Mouse (Mus musculus): ENCODE measurements around the gene Ckm. TPM values are rescaled to one million over a fixed set of nuclear protein-coding genes. Genes with fewer than 3 reads are reported as not detected.

Gene Ckm
- polyA plus RNA-seq, 1 experiment from 2014 or later, result 378 TPM

- Histone ChIP-seq H3K4me3 (replicated peaks; ENCODE audit: low read length) (no peak overlapping the region), H3K27ac (ENCODE audit: low read length) (no peak overlapping the region), H3K4me1 (ENCODE audit: control insufficient read depth, insufficient read depth, low read length) (no peaks in the 10 kb centered on the region), H3K4me2 (ENCODE audit: low read depth, low read length) (no peak overlapping the region), H3K9ac (ENCODE audit: low read length) (no peak overlapping the region), H3K36me3 (ENCODE audit: control insufficient read depth, insufficient read depth, low read length) (peaks cover 55% of the 10 kb centered on the region), H3K9me3 (replicated peaks; ENCODE audit: control insufficient read depth, low read length) (no peaks in the 10 kb centered on the region), H3K27me3 (ENCODE audit: control insufficient read depth, insufficient read depth, low read length) (no peaks in the 10 kb centered on the region)
- no peak for ATAC-seq (ENCODE audit: insufficient read depth, low FRiP score)
- 89% methylated on average over 2 of the region's 2 CpGs for WGBS
Observed at GRCm38 (mm10) chr7:19436276-19436675, 31.7 kb downstream of the Ckm start.

GRCm38 (mm10) chr7:19437048-19437447, 32.5 kb downstream of the Ckm start:
- Histone ChIP-seq H3K9ac (ENCODE audit: low read length) (no peak overlapping the region), H3K4me1 (ENCODE audit: control insufficient read depth, insufficient read depth, low read length) (no peaks in the 10 kb centered on the region), H3K4me3 (replicated peaks; ENCODE audit: low read length) (no peak overlapping the region), H3K27ac (ENCODE audit: low read length) (no peak overlapping the region), H3K27me3 (ENCODE audit: control insufficient read depth, insufficient read depth, low read length) (no peaks in the 10 kb centered on the region), H3K36me3 (ENCODE audit: control insufficient read depth, insufficient read depth, low read length) (peaks cover 56% of the 10 kb centered on the region), H3K4me2 (ENCODE audit: low read depth, low read length) (no peak overlapping the region), H3K9me3 (replicated peaks; ENCODE audit: control insufficient read depth, low read length) (no peaks in the 10 kb centered on the region)
- 88% methylated on average over 9 of the region's 9 CpGs for whole genome bisulfite sequencing
- ATAC-seq (ENCODE audit: insufficient read depth, low FRiP score), result no peak

- H3K9me3 ChIP-seq (replicated peaks; ENCODE audit: control insufficient read depth, low read length), result no peaks in the 10 kb centered on the region
- H3K4me3 ChIP-seq (replicated peaks; ENCODE audit: low read length), result no peak overlapping the region
- no peaks in the 10 kb centered on the region for H3K4me1 ChIP-seq (ENCODE audit: control insufficient read depth, insufficient read depth, low read length)
- H3K27me3 ChIP-seq (ENCODE audit: control insufficient read depth, insufficient read depth, low read length), result no peaks in the 10 kb centered on the region
- ATAC-seq (ENCODE audit: insufficient read depth, low FRiP score), result no peak
- H3K9ac ChIP-seq (ENCODE audit: low read length), result no peak overlapping the region
- 79% methylated on average over 9 of the region's 9 CpGs for WGBS
- H3K27ac ChIP-seq (ENCODE audit: low read length), result no peak overlapping the region
- H3K36me3 ChIP-seq (ENCODE audit: control insufficient read depth, insufficient read depth, low read length), result peaks cover 23% of the 10 kb centered on the region
- H3K4me2 ChIP-seq (ENCODE audit: low read depth, low read length), result no peak overlapping the region
Observed at GRCm38 (mm10) chr7:19441448-19442091, 37.0 kb downstream of the Ckm start.

- WGBS, result 29% methylated on average over 3 of the region's 3 CpGs
Observed at GRCm38 (mm10) chr7:19443344-19443743, 38.8 kb downstream of the Ckm start.

GRCm38 (mm10) chr7:19444801-19445200, 40.2 kb downstream of the Ckm start:
- Histone ChIP-seq H3K27me3 (ENCODE audit: control insufficient read depth, insufficient read depth, low read length) (no peaks in the 10 kb centered on the region), H3K4me2 (ENCODE audit: low read depth, low read length) (no peak overlapping the region), H3K9ac (ENCODE audit: low read length) (no peak overlapping the region), H3K4me1 (ENCODE audit: control insufficient read depth, insufficient read depth, low read length) (no peaks in the 10 kb centered on the region), H3K4me3 (replicated peaks; ENCODE audit: low read length) (no peak overlapping the region), H3K27ac (ENCODE audit: low read length) (no peak overlapping the region), H3K36me3 (ENCODE audit: control insufficient read depth, insufficient read depth, low read length) (peaks cover 19% of the 10 kb centered on the region), H3K9me3 (replicated peaks; ENCODE audit: control insufficient read depth, low read length) (no peaks in the 10 kb centered on the region)
- ATAC-seq (ENCODE audit: insufficient read depth, low FRiP score), result peak; percentile 39; the same call in 1 of the 2 replicates
- WGBS, result 76% methylated on average over 12 of the region's 12 CpGs

More at GRCm38 (mm10) chr7:19443344-19443743, 38.8 kb downstream of the Ckm start:
- Histone ChIP-seq H3K27me3 (ENCODE audit: control insufficient read depth, insufficient read depth, low read length) (no peaks in the 10 kb centered on the region), H3K9me3 (replicated peaks; ENCODE audit: control insufficient read depth, low read length) (no peaks in the 10 kb centered on the region), H3K4me3 (replicated peaks; ENCODE audit: low read length) (no peak overlapping the region), H3K4me1 (ENCODE audit: control insufficient read depth, insufficient read depth, low read length) (no peaks in the 10 kb centered on the region), H3K9ac (ENCODE audit: low read length) (no peak overlapping the region), H3K36me3 (ENCODE audit: control insufficient read depth, insufficient read depth, low read length) (peaks cover 19% of the 10 kb centered on the region), H3K4me2 (ENCODE audit: low read depth, low read length) (no peak overlapping the region), H3K27ac (ENCODE audit: low read length) (no peak overlapping the region)
- peak; percentile 20; the same call in 1 of the 2 replicates for ATAC-seq (ENCODE audit: insufficient read depth, low FRiP score)

- H3K9me3 ChIP-seq (replicated peaks; ENCODE audit: control insufficient read depth, low read length), result no peaks in the 10 kb centered on the region
- no peaks in the 10 kb centered on the region for H3K27me3 ChIP-seq (ENCODE audit: control insufficient read depth, insufficient read depth, low read length)
- ATAC-seq (ENCODE audit: insufficient read depth, low FRiP score), result no peak
- no peak overlapping the region for H3K9ac ChIP-seq (ENCODE audit: low read length)
- H3K36me3 ChIP-seq (ENCODE audit: control insufficient read depth, insufficient read depth, low read length), result peaks cover 18% of the 10 kb centered on the region; the same call in 1 of the 2 replicates
- H3K4me2 ChIP-seq (ENCODE audit: low read depth, low read length), result no peak overlapping the region
- H3K27ac ChIP-seq (ENCODE audit: low read length), result no peak overlapping the region
- WGBS, result 93% methylated on average over 16 of the region's 16 CpGs
- H3K4me1 ChIP-seq (ENCODE audit: control insufficient read depth, insufficient read depth, low read length), result no peaks in the 10 kb centered on the region
- no peak overlapping the region for H3K4me3 ChIP-seq (replicated peaks; ENCODE audit: low read length)
Observed at GRCm38 (mm10) chr7:19447689-19448088, 43.1 kb downstream of the Ckm start.

GRCm38 (mm10) chr7:19449165-19449564, 44.6 kb downstream of the Ckm start:
- H3K4me3 ChIP-seq (replicated peaks; ENCODE audit: low read length), result no peak overlapping the region
- H3K27ac ChIP-seq (ENCODE audit: low read length), result no peak overlapping the region
- WGBS, result 89% methylated on average over 12 of the region's 12 CpGs
- no peaks in the 10 kb centered on the region for H3K27me3 ChIP-seq (ENCODE audit: control insufficient read depth, insufficient read depth, low read length)
- no peaks in the 10 kb centered on the region for H3K9me3 ChIP-seq (replicated peaks; ENCODE audit: control insufficient read depth, low read length)
- H3K4me1 ChIP-seq (ENCODE audit: control insufficient read depth, insufficient read depth, low read length), result no peaks in the 10 kb centered on the region
- H3K36me3 ChIP-seq (ENCODE audit: control insufficient read depth, insufficient read depth, low read length), result peaks cover 18% of the 10 kb centered on the region; the same call in 1 of the 2 replicates
- H3K4me2 ChIP-seq (ENCODE audit: low read depth, low read length), result no peak overlapping the region
- ATAC-seq (ENCODE audit: insufficient read depth, low FRiP score), result no peak
- H3K9ac ChIP-seq (ENCODE audit: low read length), result no peak overlapping the region

- 89% methylated on average over 4 of the region's 4 CpGs for WGBS
- no peak for ATAC-seq (ENCODE audit: insufficient read depth, low FRiP score)
Observed at GRCm38 (mm10) chr7:19455186-19455585, 50.6 kb downstream of the Ckm start.

GRCm38 (mm10) chr7:19455819-19456495, 51.4 kb downstream of the Ckm start:
- no peak for ATAC-seq (ENCODE audit: insufficient read depth, low FRiP score)
- Histone ChIP-seq H3K4me3 (replicated peaks; ENCODE audit: low read length) (no peak overlapping the region), H3K4me2 (ENCODE audit: low read depth, low read length) (no peak overlapping the region), H3K9me3 (replicated peaks; ENCODE audit: control insufficient read depth, low read length) (no peaks in the 10 kb centered on the region), H3K4me1 (ENCODE audit: control insufficient read depth, insufficient read depth, low read length) (peaks cover 12% of the 10 kb centered on the region), H3K27ac (ENCODE audit: low read length) (no peak overlapping the region), H3K36me3 (ENCODE audit: control insufficient read depth, insufficient read depth, low read length) (peaks cover 10% of the 10 kb centered on the region; the same call in 1 of the 2 replicates), H3K9ac (ENCODE audit: low read length) (no peak overlapping the region), H3K27me3 (ENCODE audit: control insufficient read depth, insufficient read depth, low read length) (no peaks in the 10 kb centered on the region)
- 67% methylated on average over 11 of the region's 11 CpGs for WGBS

More at GRCm38 (mm10) chr7:19455186-19455585, 50.6 kb downstream of the Ckm start:
- H3K27ac ChIP-seq (ENCODE audit: low read length), result no peak overlapping the region
- H3K9ac ChIP-seq (ENCODE audit: low read length), result no peak overlapping the region
- H3K27me3 ChIP-seq (ENCODE audit: control insufficient read depth, insufficient read depth, low read length), result no peaks in the 10 kb centered on the region
- no peak overlapping the region for H3K4me3 ChIP-seq (replicated peaks; ENCODE audit: low read length)
- H3K36me3 ChIP-seq (ENCODE audit: control insufficient read depth, insufficient read depth, low read length), result peaks cover 15% of the 10 kb centered on the region; the same call in 1 of the 2 replicates
- no peaks in the 10 kb centered on the region for H3K9me3 ChIP-seq (replicated peaks; ENCODE audit: control insufficient read depth, low read length)
- H3K4me1 ChIP-seq (ENCODE audit: control insufficient read depth, insufficient read depth, low read length), result peaks cover 12% of the 10 kb centered on the region
- H3K4me2 ChIP-seq (ENCODE audit: low read depth, low read length), result no peak overlapping the region
